Mouse (Mus musculus): ENCODE measurements around the gene Tex22. TPM values are rescaled to one million over a fixed set of nuclear protein-coding genes. Genes with fewer than 3 reads are reported as not detected.

The Tex22 gene
- polyA plus RNA-seq, 1 experiment from 2014 or later = not detected

- Histone ChIP-seq H3K27ac (no peak overlapping the region), H3K4me2 (no peak overlapping the region), H3K9ac (replicated peaks) (no peak overlapping the region), H3K4me1 (replicated peaks) (no peaks in the 10 kb centered on the region), H3K9me3 (no peaks in the 10 kb centered on the region), H3K36me3 (peaks cover 96% of the 10 kb centered on the region), H3K27me3 (no peaks in the 10 kb centered on the region), H3K4me3 (replicated peaks) (no peak overlapping the region)
- WGBS = 92% methylated on average over 9 of the region's 9 CpGs
- no peak for ATAC-seq (ENCODE audit: insufficient number of reproducible peaks, insufficient read depth, low FRiP score, low TSS enrichment, low read depth)
Observed at GRCm38 (mm10) chr12:113061606-113062005, 12.7 kb upstream of the Tex22 start.

GRCm38 (mm10) chr12:113062201-113062600, 12.1 kb upstream of the Tex22 start:
- no peak for ATAC-seq (ENCODE audit: insufficient number of reproducible peaks, insufficient read depth, low FRiP score, low TSS enrichment, low read depth)
- no peaks in the 10 kb centered on the region for H3K27me3 ChIP-seq
- H3K9ac ChIP-seq (replicated peaks) = no peak overlapping the region
- no peak overlapping the region for H3K4me2 ChIP-seq
- H3K36me3 ChIP-seq = peaks cover 96% of the 10 kb centered on the region
- no peaks in the 10 kb centered on the region for H3K4me1 ChIP-seq (replicated peaks)
- H3K4me3 ChIP-seq (replicated peaks) = no peak overlapping the region
- no peaks in the 10 kb centered on the region for H3K9me3 ChIP-seq
- 75% methylated on average over 10 of the region's 10 CpGs for WGBS
- H3K27ac ChIP-seq = no peak overlapping the region

- WGBS = 91% methylated on average over 7 of the region's 7 CpGs
- no peak overlapping the region for H3K4me3 ChIP-seq (replicated peaks)
- H3K9me3 ChIP-seq = no peaks in the 10 kb centered on the region
- no peak for ATAC-seq (ENCODE audit: insufficient number of reproducible peaks, insufficient read depth, low FRiP score, low TSS enrichment, low read depth)
- no peak overlapping the region for H3K9ac ChIP-seq (replicated peaks)
- peaks cover 96% of the 10 kb centered on the region for H3K36me3 ChIP-seq
- no peak overlapping the region for H3K27ac ChIP-seq
- no peak overlapping the region for H3K4me2 ChIP-seq
- H3K27me3 ChIP-seq = no peaks in the 10 kb centered on the region
- no peaks in the 10 kb centered on the region for H3K4me1 ChIP-seq (replicated peaks)
Observed at GRCm38 (mm10) chr12:113063700-113064099, 10.6 kb upstream of the Tex22 start.

GRCm38 (mm10) chr12:113068002-113068401, 6.3 kb upstream of the Tex22 start:
- ATAC-seq (ENCODE audit: insufficient number of reproducible peaks, insufficient read depth, low FRiP score, low TSS enrichment, low read depth) = no peak
- H3K36me3 ChIP-seq = peaks cover 89% of the 10 kb centered on the region
- 92% methylated on average over 7 of the region's 7 CpGs for WGBS
- H3K27me3 ChIP-seq = no peaks in the 10 kb centered on the region
- H3K27ac ChIP-seq = no peak overlapping the region
- H3K4me3 ChIP-seq (replicated peaks) = no peak overlapping the region
- no peaks in the 10 kb centered on the region for H3K9me3 ChIP-seq
- H3K4me2 ChIP-seq = no peak overlapping the region
- no peak overlapping the region for H3K9ac ChIP-seq (replicated peaks)
- H3K4me1 ChIP-seq (replicated peaks) = no peaks in the 10 kb centered on the region

GRCm38 (mm10) chr12:113069389-113069788, 4.9 kb upstream of the Tex22 start:
- WGBS = 97% methylated on average over 6 of the region's 6 CpGs
- peaks cover 7% of the 10 kb centered on the region for H3K4me1 ChIP-seq (replicated peaks)
- no peak for ATAC-seq (ENCODE audit: insufficient number of reproducible peaks, insufficient read depth, low FRiP score, low TSS enrichment, low read depth)
- peaks cover 75% of the 10 kb centered on the region for H3K36me3 ChIP-seq
- no peak overlapping the region for H3K4me3 ChIP-seq (replicated peaks)
- H3K9me3 ChIP-seq = no peaks in the 10 kb centered on the region
- no peak overlapping the region for H3K9ac ChIP-seq (replicated peaks)
- H3K4me2 ChIP-seq = no peak overlapping the region
- H3K27me3 ChIP-seq = no peaks in the 10 kb centered on the region
- no peak overlapping the region for H3K27ac ChIP-seq

GRCm38 (mm10) chr12:113071321-113071720, 3.0 kb upstream of the Tex22 start:
- Histone ChIP-seq H3K27ac (no peak overlapping the region), H3K9ac (replicated peaks) (no peak overlapping the region), H3K36me3 (peaks cover 60% of the 10 kb centered on the region), H3K27me3 (no peaks in the 10 kb centered on the region), H3K4me2 (no peak overlapping the region), H3K4me1 (replicated peaks) (peaks cover 19% of the 10 kb centered on the region), H3K4me3 (replicated peaks) (no peak overlapping the region), H3K9me3 (no peaks in the 10 kb centered on the region)
- no peak for ATAC-seq (ENCODE audit: insufficient number of reproducible peaks, insufficient read depth, low FRiP score, low TSS enrichment, low read depth)
- 89% methylated on average over 6 of the region's 6 CpGs for WGBS

- no peaks in the 10 kb centered on the region for H3K9me3 ChIP-seq
- H3K27me3 ChIP-seq = no peaks in the 10 kb centered on the region
- no peak overlapping the region for H3K4me3 ChIP-seq (replicated peaks)
- WGBS = 74% methylated on average over 6 of the region's 6 CpGs
- no peak overlapping the region for H3K27ac ChIP-seq
- peaks cover 55% of the 10 kb centered on the region for H3K36me3 ChIP-seq
- no peak for ATAC-seq (ENCODE audit: insufficient number of reproducible peaks, insufficient read depth, low FRiP score, low TSS enrichment, low read depth)
- peaks cover 19% of the 10 kb centered on the region for H3K4me1 ChIP-seq (replicated peaks)
- H3K4me2 ChIP-seq = no peak overlapping the region
- H3K9ac ChIP-seq (replicated peaks) = no peak overlapping the region
Observed at GRCm38 (mm10) chr12:113071827-113072226, 2.5 kb upstream of the Tex22 start.

GRCm38 (mm10) chr12:113073420-113074328, 628 bp upstream of the Tex22 start:
- 10% methylated on average over 15 of the region's 15 CpGs for WGBS
- peaks cover 36% of the 10 kb centered on the region for H3K36me3 ChIP-seq
- H3K27ac ChIP-seq = peak overlapping the region; percentile 81
- peaks cover 19% of the 10 kb centered on the region for H3K4me1 ChIP-seq (replicated peaks)
- H3K9me3 ChIP-seq = no peaks in the 10 kb centered on the region
- peak overlapping the region; percentile 82 for H3K4me2 ChIP-seq
- ATAC-seq (ENCODE audit: insufficient number of reproducible peaks, insufficient read depth, low FRiP score, low TSS enrichment, low read depth) = peak; percentile 35
- H3K4me3 ChIP-seq (replicated peaks) = peak overlapping the region; percentile 51
- H3K9ac ChIP-seq (replicated peaks) = peak overlapping the region; percentile 51
- H3K27me3 ChIP-seq = no peaks in the 10 kb centered on the region

- ATAC-seq (ENCODE audit: insufficient number of reproducible peaks, insufficient read depth, low FRiP score, low TSS enrichment, low read depth) = peak; percentile 60
- Histone ChIP-seq H3K36me3 (peaks cover 22% of the 10 kb centered on the region), H3K4me2 (peak overlapping the region; percentile 82), H3K4me1 (replicated peaks) (peaks cover 19% of the 10 kb centered on the region), H3K9ac (replicated peaks) (peak overlapping the region; percentile 51), H3K4me3 (replicated peaks) (peak overlapping the region; percentile 51), H3K9me3 (no peaks in the 10 kb centered on the region), H3K27me3 (no peaks in the 10 kb centered on the region), H3K27ac (peak overlapping the region; percentile 81)
- WGBS = 5% methylated on average over 10 of the region's 10 CpGs
Observed at GRCm38 (mm10) chr12:113075063-113075454, 757 bp downstream of the Tex22 start.

GRCm38 (mm10) chr12:113075486-113075885, 1.2 kb downstream of the Tex22 start:
- WGBS = 61% methylated on average over 6 of the region's 6 CpGs
- Histone ChIP-seq H3K27ac (no peak overlapping the region), H3K4me2 (peak overlapping the region; percentile 82), H3K4me1 (replicated peaks) (peaks cover 19% of the 10 kb centered on the region), H3K4me3 (replicated peaks) (no peak overlapping the region), H3K9me3 (no peaks in the 10 kb centered on the region), H3K27me3 (no peaks in the 10 kb centered on the region), H3K9ac (replicated peaks) (0 out of 2 replicates have a peak overlapping the region, but pooled peaks have one; percentile 51), H3K36me3 (peaks cover 18% of the 10 kb centered on the region)
- 0 out of 2 replicates have a peak, but pooled peaks have one; percentile 2 for ATAC-seq (ENCODE audit: insufficient number of reproducible peaks, insufficient read depth, low FRiP score, low TSS enrichment, low read depth)

GRCm38 (mm10) chr12:113087276-113087675, 13.0 kb downstream of the Tex22 start:
- WGBS = 81% methylated on average over 2 of the region's 3 CpGs
- Histone ChIP-seq H3K4me3 (replicated peaks) (no peak overlapping the region), H3K4me1 (replicated peaks) (no peaks in the 10 kb centered on the region), H3K9ac (replicated peaks) (no peak overlapping the region), H3K36me3 (no peaks in the 10 kb centered on the region), H3K27me3 (peaks cover 4% of the 10 kb centered on the region), H3K27ac (no peak overlapping the region), H3K9me3 (no peaks in the 10 kb centered on the region), H3K4me2 (no peak overlapping the region)
- ATAC-seq (ENCODE audit: insufficient number of reproducible peaks, insufficient read depth, low FRiP score, low TSS enrichment, low read depth) = no peak

All from limb, embryonic 12.5 days (tissue).